Mouse (Mus musculus) midbrain, postnatal 0 days (tissue): ENCODE results near the gene Dnah17. TPM values are rescaled to one million over a fixed set of nuclear protein-coding genes. Genes with fewer than 3 reads are reported as not detected.

ENCODE experiments used
- ATAC-seq: fragments of 200-750 bp; cut with Nextera tagmentation; 2 replicates; pipeline ENCODE4 v1.8.0; 2017; ENCODE audit warnings: moderate number of reproducible peaks, mild to moderate bottlenecking, moderate TSS enrichment, moderate library complexity; ENCODE audit not compliant: low FRiP score
- DNase-seq: peaks from one replicate; pipeline ENCODE4 v3.0.0-alpha.2; 2015; ENCODE audit warnings: low spot score
- H3K27ac ChIP-seq: fragments of 300-500 bp; sonication (generic); 2 replicates; pipeline ENCODE4 v1.5.1; 2014; ENCODE audit warnings: low read depth, mild to moderate bottlenecking, low read length, mixed read lengths
- H3K27me3 ChIP-seq: fragments of 300-500 bp; sonication (generic); 2 replicates; pipeline ENCODE4 v1.6.1; 2014; ENCODE audit warnings: low read length, control low read depth, mixed read lengths; ENCODE audit not compliant: insufficient read depth
- H3K36me3 ChIP-seq: fragments of 300-500 bp; sonication (generic); 2 replicates; pipeline ENCODE4 v1.6.1; 2014; ENCODE audit warnings: low read length, control low read depth, mixed read lengths; ENCODE audit not compliant: insufficient read depth
- H3K4me1 ChIP-seq: fragments of 300-500 bp; sonication (generic); 2 replicates; pipeline ENCODE4 v1.6.1; 2014; ENCODE audit warnings: mild to moderate bottlenecking, control low read depth, antibody characterized with exemption, low read length, mixed read lengths; ENCODE audit not compliant: insufficient read depth
- H3K4me2 ChIP-seq: fragments of 300-500 bp; sonication (generic); 2 replicates; pipeline ENCODE4 v1.6.1; 2014; ENCODE audit warnings: low read depth, mild to moderate bottlenecking, low read length, mixed read lengths; ENCODE audit not compliant: poor library complexity, severe bottlenecking
- H3K4me3 ChIP-seq: fragments of 300-500 bp; sonication (generic); 2 replicates; pipeline ENCODE4 v1.5.1; 2014; ENCODE audit warnings: low read depth, mild to moderate bottlenecking, low read length, moderate library complexity
- H3K9ac ChIP-seq: fragments of 300-500 bp; sonication (generic); replicated peaks from 2 replicates; pipeline ENCODE4 v1.6.1; 2014; ENCODE audit warnings: mild to moderate bottlenecking, low read length, moderate library complexity, mixed read lengths; ENCODE audit not compliant: poor library complexity, severe bottlenecking
- H3K9me3 ChIP-seq: fragments of 300-500 bp; sonication (generic); 2 replicates; pipeline ENCODE4 v1.6.1; 2016; ENCODE audit warnings: low read length, control low read depth
- CTCF ChIP-seq: IDR thresholded peaks from 2 replicates; pipeline ENCODE4 v1.5.1; 2016; ENCODE audit warnings: antibody characterized with exemption, mild to moderate bottlenecking
- WGBS: fragments of 180-500 bp; shearing (Covaris S2); extraction: QIAGEN DNeasy Blood & Tissue Kit; methylation state at CpG from one replicate; pipeline ENCODE4 v1.1.7; 2014; 5-methylcytosine and 5-hydroxymethylcytosine counted together
- microRNA-seq: library from miRNA; unstranded; fragments of <30 nt; microRNA quantifications from one replicate; pipeline ENCODE4, GENCODE M21; 2016; ENCODE audit warnings: borderline number of aligned reads
- polyA plus RNA-seq: library from polyadenylated mRNA; unstranded; fragments of >200 nt; fragmentation: Nextera tagmentation; extraction: Ambion mirVana; gene quantifications from 2 replicates; pipeline ENCODE4 v1.2.1, GENCODE M21; 2015
- total RNA-seq: library from RNA; depleted of rRNA; stranded (reverse); fragments of >200 nt; gene quantifications from 2 replicates; pipeline ENCODE4 v1.2.3, GENCODE M21; 2014; rRNA removed

Dnah17 gene
- total and polyA plus RNA-seq, 2 experiments from 2014 or later: 0.05 to 0.20 TPM

DNA sequence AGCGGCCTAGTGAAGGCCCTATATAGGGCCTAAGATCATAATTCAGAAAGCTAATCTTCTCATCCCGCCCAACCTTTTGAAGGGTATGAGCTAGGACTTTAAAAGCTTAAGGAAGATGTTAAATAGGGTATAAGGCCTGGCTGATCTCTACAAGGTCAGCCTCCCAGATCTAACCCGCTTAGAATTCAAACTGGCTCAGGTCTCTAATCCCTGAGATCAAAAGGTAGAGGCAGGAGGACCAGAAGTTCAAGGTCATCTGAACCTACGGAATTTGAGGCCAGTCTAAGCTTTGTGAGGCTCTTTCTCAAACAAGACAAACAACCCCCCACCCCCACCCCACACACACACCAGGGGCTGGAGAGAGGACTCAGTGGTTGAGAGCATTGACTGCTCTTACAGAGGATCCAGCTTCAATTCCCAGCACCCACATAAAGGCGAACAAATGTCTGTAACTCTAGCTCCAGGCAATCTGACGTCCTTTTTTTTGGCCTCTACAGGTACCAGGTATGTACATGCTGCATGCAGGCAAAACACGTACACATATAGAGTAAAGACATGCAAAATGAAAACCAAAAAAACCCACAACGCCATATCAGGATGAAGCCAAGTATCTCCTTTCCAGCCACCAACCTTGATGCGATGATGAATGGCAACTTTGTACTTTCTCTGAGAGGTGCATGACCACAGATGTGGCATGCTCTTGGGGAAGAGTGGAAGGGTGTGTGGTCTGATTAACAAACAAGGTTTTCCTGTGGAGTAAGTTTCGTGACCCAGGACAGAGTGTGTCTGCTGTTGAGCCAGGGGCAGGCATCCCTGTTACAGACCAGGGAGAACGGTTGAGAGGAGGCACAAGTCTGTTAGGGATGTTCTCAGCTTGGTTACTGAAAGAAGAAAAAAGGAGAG is 157.5 kb downstream of the Dnah17 start:
- Histone ChIP-seq H3K4me1 (no peaks in the 10 kb centered on the region), H3K27ac (no peak overlapping the region), H3K9me3 (no peaks in the 10 kb centered on the region), H3K36me3 (no peaks in the 10 kb centered on the region), H3K27me3 (no peaks in the 10 kb centered on the region), H3K9ac (no peak overlapping the region), H3K4me2 (no peak overlapping the region), H3K4me3 (no peak overlapping the region)
- ATAC-seq: no peak
- no peak for TF ChIP-seq CTCF
- DNase-seq: no peak
- 63% methylated on average over 11 of the region's 11 CpGs for WGBS

Small RNA genes within 50 kb of the gene (microRNA-seq; reads per million reads assigned to microRNA genes)
- not detected for gene Mir6933

Other genes with a start within 250 kb of the Dnah17 start
- 7.3 and 8.5 TPM in 2 replicates for gene Socs3, start 160.6 kb downstream of the Dnah17 start, total RNA-seq
- 4.4 and 4.9 TPM in 2 replicates for gene Socs3, start 160.6 kb downstream of the Dnah17 start, polyA plus RNA-seq
- 62.0 and 72.2 TPM in 2 replicates for gene Pgs1, start 144.3 kb downstream of the Dnah17 start, total RNA-seq
- gene Pgs1, start 144.3 kb downstream of the Dnah17 start, polyA plus RNA-seq: 55.0 and 61.8 TPM in 2 replicates
- 40.2 and 54.1 TPM in 2 replicates for gene Cyth1, start 118.0 kb upstream of the Dnah17 start, total RNA-seq
- 20.0 and 21.6 TPM in 2 replicates for gene Cyth1, start 118.0 kb upstream of the Dnah17 start, polyA plus RNA-seq
- gene Usp36, start 159.6 kb upstream of the Dnah17 start, total RNA-seq: 13.7 and 20.4 TPM in 2 replicates
- 10.6 and 13.1 TPM in 2 replicates for gene Usp36, start 159.6 kb upstream of the Dnah17 start, polyA plus RNA-seq
- gene Cep295nl, start 211.9 kb upstream of the Dnah17 start, total RNA-seq: 0.16 and 0.71 TPM in 2 replicates
- 0.13 and 0.22 TPM in 2 replicates for gene Cep295nl, start 211.9 kb upstream of the Dnah17 start, polyA plus RNA-seq
- gene Timp2, start 225.1 kb upstream of the Dnah17 start, total RNA-seq: 212 and 217 TPM in 2 replicates
- 129 and 140 TPM in 2 replicates for gene Timp2, start 225.1 kb upstream of the Dnah17 start, polyA plus RNA-seq